Mouse (Mus musculus): Measurements from ENCODE around the gene H2-DMb2. TPM values are rescaled to one million over a fixed set of nuclear protein-coding genes. Genes with fewer than 3 reads are reported as not detected.
A peak's percentile ranks its signal among the peaks of the same experiment; 100 is the strongest.

Gene H2-DMb2
- polyA plus RNA-seq, 1 experiment: 0.84 TPM

GRCm38 (mm10) chr17:34117421-34118112 lies 25.5 kb upstream of the H2-DMb2 start:
- TF ChIP-seq CTCF (IDR thresholded peaks at IDR 0.05; ENCODE audit: extremely low read depth, insufficient read depth, low read length) (no peak), POLR2A (IDR thresholded peaks at IDR 0.05; ENCODE audit: extremely low read depth, insufficient read depth, low read length) (no peak)
- Histone ChIP-seq H3K4me1 (ENCODE audit: control insufficient read depth, insufficient read depth, low read length) (no peaks in the 10 kb centered on the region; the same call in 1 of the 2 replicates), H3K4me3 (ENCODE audit: insufficient read depth, low read length) (peak overlapping the region; percentile 99), H3K27ac (ENCODE audit: insufficient read depth, low read length) (no peak overlapping the region)

DNA sequence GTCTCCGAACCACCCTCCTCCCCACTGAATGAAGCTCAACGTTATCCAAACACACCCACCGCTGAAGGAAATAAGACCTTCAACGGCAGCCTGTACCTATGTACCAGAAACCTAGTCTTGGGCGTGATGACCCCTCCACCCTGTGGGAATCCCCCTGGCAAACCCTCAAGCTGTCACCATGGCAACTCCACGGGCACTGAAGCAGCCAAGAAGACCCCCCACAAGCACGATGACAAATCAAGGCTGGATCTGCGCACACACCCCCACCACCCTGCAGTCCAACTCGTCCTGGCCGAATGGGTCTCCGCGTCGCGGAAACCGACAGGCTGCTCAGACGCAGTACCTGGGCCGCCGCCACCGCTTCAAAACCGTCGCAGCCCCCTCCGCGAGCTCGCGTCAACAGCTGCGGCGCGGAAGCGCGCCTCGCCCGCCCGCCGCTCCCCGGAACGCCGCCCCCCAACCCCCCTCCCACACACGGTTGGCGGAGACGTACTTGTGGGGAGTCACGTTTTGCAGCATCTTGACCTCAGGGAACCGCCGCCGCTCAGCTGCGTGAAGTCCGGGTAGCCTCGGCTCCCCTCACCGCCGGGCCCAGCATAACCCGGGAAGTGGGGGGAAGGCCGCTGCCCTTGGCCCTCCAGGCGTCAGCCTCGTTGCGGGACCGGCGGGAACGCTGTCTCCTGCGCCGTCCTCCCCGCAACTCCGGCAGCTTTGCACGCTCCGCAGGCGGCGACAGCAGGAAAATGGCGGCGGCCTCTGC lies 24.8 kb upstream of the H2-DMb2 start:
- peak overlapping the region; percentile 99 for H3K4me3 ChIP-seq (ENCODE audit: insufficient read depth, low read length)
- no peaks in the 10 kb centered on the region; the same call in 1 of the 2 replicates for H3K4me1 ChIP-seq (ENCODE audit: control insufficient read depth, insufficient read depth, low read length)
- peak overlapping the region; percentile 44; the same call in 1 of the 2 replicates for H3K27ac ChIP-seq (ENCODE audit: insufficient read depth, low read length)
- TF ChIP-seq CTCF (IDR thresholded peaks at IDR 0.05; ENCODE audit: extremely low read depth, insufficient read depth, low read length) (no peak), POLR2A (IDR thresholded peaks at IDR 0.05; ENCODE audit: extremely low read depth, insufficient read depth, low read length) (no peak)

DNA sequence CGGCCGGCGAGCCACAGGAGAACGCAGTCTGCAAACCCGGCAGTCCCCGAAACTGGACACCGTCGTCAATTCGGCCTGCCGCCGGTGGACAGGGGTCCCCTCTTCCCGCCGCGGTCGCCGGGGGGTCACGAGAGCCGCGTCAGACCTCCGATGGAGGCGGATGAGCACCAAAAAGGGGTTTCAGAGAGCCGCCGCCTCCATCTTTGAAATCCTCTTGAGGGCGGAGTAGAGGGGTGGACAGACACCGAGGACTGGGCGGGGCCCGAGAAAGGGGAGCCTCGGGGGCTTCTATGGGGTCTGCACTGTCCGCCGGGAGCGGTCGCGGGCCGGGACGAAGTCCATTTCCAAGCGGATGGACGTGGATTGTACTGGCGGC lies 24.2 kb upstream of the H2-DMb2 start:
- H3K4me1 ChIP-seq (ENCODE audit: control insufficient read depth, insufficient read depth, low read length): peaks cover under 1% of the 10 kb centered on the region
- H3K27ac ChIP-seq (ENCODE audit: insufficient read depth, low read length): peak overlapping the region; percentile 44; the same call in 1 of the 2 replicates
- TF ChIP-seq CTCF (IDR thresholded peaks at IDR 0.05; ENCODE audit: extremely low read depth, insufficient read depth, low read length): no peak
- TF ChIP-seq POLR2A (IDR thresholded peaks at IDR 0.05; ENCODE audit: extremely low read depth, insufficient read depth, low read length): no peak
- H3K4me3 ChIP-seq (ENCODE audit: insufficient read depth, low read length): peak overlapping the region; percentile 99

- peak; percentile 88; the same call in 1 of the 2 replicates for TF ChIP-seq POLR2A (IDR thresholded peaks at IDR 0.05; ENCODE audit: extremely low read depth, insufficient read depth, low read length)
- no peak for TF ChIP-seq CTCF (IDR thresholded peaks at IDR 0.05; ENCODE audit: extremely low read depth, insufficient read depth, low read length)
- Histone ChIP-seq H3K27ac (ENCODE audit: insufficient read depth, low read length) (peak within 1 kb of the TSS; percentile 100), H3K4me1 (ENCODE audit: control insufficient read depth, insufficient read depth, low read length) (peaks cover 2% of the 10 kb centered on the region), H3K4me3 (ENCODE audit: insufficient read depth, low read length) (peak within 1 kb of the TSS; percentile 99)
Observed at GRCm38 (mm10) chr17:34119249-34120179, 23.6 kb upstream of the H2-DMb2 start, which contains the start of gene H2-DMa. H2-DMa (plus strand) TSS chr17:34119541.

DNA sequence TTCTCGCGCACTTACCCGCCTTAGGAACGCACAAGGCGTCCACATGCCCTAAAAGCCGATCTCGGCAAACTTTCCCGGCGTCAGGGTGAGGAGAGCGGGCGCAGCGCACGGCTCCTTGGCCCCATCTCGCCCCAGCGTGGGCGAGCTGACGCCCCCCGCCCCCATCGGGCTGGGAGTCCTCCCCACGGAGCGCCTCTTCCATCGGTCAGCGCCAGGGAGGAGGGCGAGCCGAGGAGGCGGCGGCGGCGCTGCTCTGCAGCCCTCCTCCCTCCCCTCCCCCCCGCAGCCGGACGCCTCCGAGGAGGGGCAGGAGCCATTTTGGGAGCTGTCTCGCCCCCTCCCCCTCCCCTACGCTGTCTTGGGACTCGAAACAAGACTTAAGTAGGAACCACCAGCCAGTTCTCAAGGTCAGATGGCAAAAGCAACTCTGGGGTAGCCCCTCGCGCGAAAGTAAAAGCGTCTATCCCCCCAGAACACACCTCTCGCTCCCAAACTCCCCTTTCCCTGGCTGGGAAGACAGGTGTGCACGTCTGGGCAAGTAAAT lies 22.9 kb upstream of the H2-DMb2 start:
- TF ChIP-seq CTCF (IDR thresholded peaks at IDR 0.05; ENCODE audit: extremely low read depth, insufficient read depth, low read length) (no peak), POLR2A (IDR thresholded peaks at IDR 0.05; ENCODE audit: extremely low read depth, insufficient read depth, low read length) (peak; percentile 34; the same call in 1 of the 2 replicates)
- H3K4me3 ChIP-seq (ENCODE audit: insufficient read depth, low read length): peak overlapping the region; percentile 99
- H3K4me1 ChIP-seq (ENCODE audit: control insufficient read depth, insufficient read depth, low read length): peaks cover 2% of the 10 kb centered on the region
- H3K27ac ChIP-seq (ENCODE audit: insufficient read depth, low read length): peak overlapping the region; percentile 100

GRCm38 (mm10) chr17:34120814-34121171 lies 22.3 kb upstream of the H2-DMb2 start:
- no peak for TF ChIP-seq POLR2A (IDR thresholded peaks at IDR 0.05; ENCODE audit: extremely low read depth, insufficient read depth, low read length)
- TF ChIP-seq CTCF (IDR thresholded peaks at IDR 0.05; ENCODE audit: extremely low read depth, insufficient read depth, low read length): no peak
- Histone ChIP-seq H3K4me1 (ENCODE audit: control insufficient read depth, insufficient read depth, low read length) (peaks cover 2% of the 10 kb centered on the region), H3K27ac (ENCODE audit: insufficient read depth, low read length) (peak overlapping the region; percentile 100), H3K4me3 (ENCODE audit: insufficient read depth, low read length) (peak overlapping the region; percentile 99)

DNA sequence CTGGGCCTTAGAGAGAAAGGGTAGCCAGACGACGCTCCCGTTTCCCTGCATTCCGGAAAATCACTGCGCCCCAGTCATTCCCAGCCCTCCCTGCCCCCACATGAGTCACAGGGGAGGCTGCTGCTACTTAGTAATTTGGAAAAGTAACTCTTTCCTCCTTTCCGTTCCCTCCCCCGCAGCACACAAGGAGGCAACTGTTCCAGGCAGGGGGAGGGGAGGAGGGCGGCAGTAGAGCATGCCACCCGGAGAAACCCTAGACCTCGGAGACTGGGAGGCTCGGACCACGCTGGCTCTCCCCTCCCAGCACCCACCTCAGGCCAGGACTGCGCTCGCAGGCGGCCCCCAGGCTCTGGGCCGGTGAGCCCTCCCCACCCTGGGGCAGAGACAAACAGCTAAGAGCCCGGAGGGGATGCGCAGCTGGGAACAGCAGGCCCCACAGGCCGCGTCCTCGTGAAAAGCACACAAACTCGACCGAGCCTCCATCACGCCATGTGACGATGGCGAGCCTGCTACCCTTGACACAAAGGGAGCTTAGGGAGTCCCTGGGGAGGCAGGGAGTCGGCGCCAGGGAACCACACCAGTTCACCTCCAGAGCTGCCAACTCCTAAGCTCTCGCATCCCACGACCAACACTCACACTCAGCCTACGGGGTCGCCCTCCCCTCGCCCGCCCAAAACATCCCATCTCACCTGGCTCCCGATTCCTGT lies 21.8 kb upstream of the H2-DMb2 start:
- TF ChIP-seq POLR2A (IDR thresholded peaks at IDR 0.05; ENCODE audit: extremely low read depth, insufficient read depth, low read length) (peak; percentile 69), CTCF (IDR thresholded peaks at IDR 0.05; ENCODE audit: extremely low read depth, insufficient read depth, low read length) (no peak)
- peak overlapping the region; percentile 99 for H3K4me3 ChIP-seq (ENCODE audit: insufficient read depth, low read length)
- H3K27ac ChIP-seq (ENCODE audit: insufficient read depth, low read length): peak overlapping the region; percentile 99
- H3K4me1 ChIP-seq (ENCODE audit: control insufficient read depth, insufficient read depth, low read length): peaks cover 2% of the 10 kb centered on the region

- Histone ChIP-seq H3K4me3 (ENCODE audit: insufficient read depth, low read length) (peak overlapping the region; percentile 99), H3K4me1 (ENCODE audit: control insufficient read depth, insufficient read depth, low read length) (peaks cover 2% of the 10 kb centered on the region), H3K27ac (ENCODE audit: insufficient read depth, low read length) (peak overlapping the region; percentile 99)
- TF ChIP-seq CTCF (IDR thresholded peaks at IDR 0.05; ENCODE audit: extremely low read depth, insufficient read depth, low read length) (no peak), POLR2A (IDR thresholded peaks at IDR 0.05; ENCODE audit: extremely low read depth, insufficient read depth, low read length) (no peak)
Observed at GRCm38 (mm10) chr17:34121879-34122187, 21.3 kb upstream of the H2-DMb2 start.

Data from cortical plate, adult 2 months (tissue).